In genomic region chr7:143073086-143073485, GRCm38 (mm10) we compare ENCODE assay signal across 9 mouse cellular contexts. TPM values are rescaled to one million over a fixed set of nuclear protein-coding genes. Genes with fewer than 3 reads are reported as not detected.
DNase-seq lines count a peak whose midpoint lies in the region; ATAC-seq and TF ChIP-seq lines count a peak whose summit lies in the region.
"Had no signal": no experiment of that assay in that cellular context is flagged by ENCODE, and none has a peak within 500 bp of the region (broad histone marks: within the 10 kb centered on the region; RNA-seq: fewer than 3 reads in every experiment).

No protein-coding gene starts in this region.

- H3K4me3 ChIP-seq in gastrocnemius, adult 2 months = no peak overlapping the region
- H3K4me3 ChIP-seq in lung, adult 2 months (replicated peaks; ENCODE audit: extremely low read depth, low read depth, low read length) = no peak overlapping the region
- H3K4me3 ChIP-seq in bone marrow macrophage, adult 2 months (ENCODE audit: insufficient read depth, low read length) = no peak overlapping the region
- H3K4me3 ChIP-seq in lung, postnatal 0 days (ENCODE audit: low read depth, low read length) = no peak overlapping the region
- H3K4me3 ChIP-seq: myocyte had no signal

- no peak for TF ChIP-seq POLR2A in lung, adult 2 months (IDR thresholded peaks at IDR 0.05; ENCODE audit: borderline replicate concordance, extremely low read depth, low read depth, low read length)
- TF ChIP-seq POLR2A in bone marrow macrophage, adult 2 months (IDR thresholded peaks at IDR 0.05; ENCODE audit: borderline replicate concordance, low read depth, low read length) = no peak

- H3K27me3 ChIP-seq in lung, postnatal 0 days (replicated peaks; ENCODE audit: insufficient read depth, low read length) = no peaks in the 10 kb centered on the region

- peaks cover 11% of the 10 kb centered on the region for H3K4me1 ChIP-seq in lung, adult 2 months (ENCODE audit: control insufficient read depth, insufficient read depth, low read length)
- H3K4me1 ChIP-seq in bone marrow macrophage, adult 2 months (ENCODE audit: control insufficient read depth, insufficient read depth, low read length) = peaks cover 4% of the 10 kb centered on the region; the same call in 1 of the 2 replicates
- peaks cover 16% of the 10 kb centered on the region; the same call in 1 of the 2 replicates for H3K4me1 ChIP-seq in lung, postnatal 0 days (ENCODE audit: insufficient read depth, low read depth, low read length)

- 62% methylated on average over 1 of the region's 1 CpGs for WGBS in lung, adult 2 months
- 67% methylated on average over 1 of the region's 1 CpGs for WGBS in lung, postnatal 0 days

- no peak overlapping the region for H3K27ac ChIP-seq in gastrocnemius, adult 2 months
- H3K27ac ChIP-seq in bone marrow macrophage, adult 2 months (ENCODE audit: insufficient read depth, low read depth, low read length) = no peak overlapping the region
- H3K27ac ChIP-seq in lung, postnatal 0 days (ENCODE audit: low read length) = no peak overlapping the region

- no peak for TF ChIP-seq EP300 in lung, postnatal 0 days (IDR thresholded peaks at IDR 0.05)

- no peak for DNase-seq in gastrocnemius, adult 2 months
- DNase-seq in gastrocnemius, adult 8-10 months (ENCODE audit: low spot score in 2 of 2) = no peak
- no peak for DNase-seq in lung, adult 2 months
- DNase-seq in lung, adult 18-20 months = no peak
- peak; percentile 58 for DNase-seq in lung, postnatal 0 days (ENCODE audit: low spot score)
- DNase-seq in thymus, postnatal 4 days = peak; percentile 68
- DNase-seq in adrenal gland, adult 2 months = no peak

- H3K36me3 ChIP-seq in lung, postnatal 0 days (ENCODE audit: insufficient read depth, low read length) = 0 out of 2 replicates have a peak, but pooled peaks cover under 1% of the 10 kb centered on the region

- H3K9me3 ChIP-seq in lung, postnatal 0 days (ENCODE audit: low read length) = no peaks in the 10 kb centered on the region

- intact Hi-C loops in gastrocnemius, adult 2 months (cut with DNase I) = no loop called here

- H3K4me2 ChIP-seq in lung, postnatal 0 days (replicated peaks; ENCODE audit: low read depth, low read length) = no peak overlapping the region

- TF ChIP-seq CTCF in gastrocnemius, adult 2 months (IDR thresholded peaks at IDR 0.05) = peak; percentile 64
- TF ChIP-seq CTCF in lung, adult 2 months (IDR thresholded peaks at IDR 0.05; ENCODE audit: insufficient read depth, low read length) = peak; percentile 26; the same call in 1 of the 2 replicates
- TF ChIP-seq CTCF in bone marrow macrophage, adult 2 months (IDR thresholded peaks at IDR 0.05; ENCODE audit: low read depth, low read length) = peak; percentile 25; the same call in 1 of the 2 replicates
- TF ChIP-seq CTCF in lung, postnatal 0 days (IDR thresholded peaks at IDR 0.05) = peak; percentile 79

- no peak overlapping the region for H3K9ac ChIP-seq in lung, postnatal 0 days (replicated peaks; ENCODE audit: low read depth)

- no peak for ATAC-seq in lung, postnatal 0 days

RNA-seq across cellular contexts. Expression of gene Tssc4, which starts 4.0 kb away (rescaled TPM):
- 1 to 10 TPM; 6.6 to 8.2 TPM for total RNA-seq in gastrocnemius, adult 2 months (2021)
- total RNA-seq in gastrocnemius, adult 8-10 months (2022) = 1 to 10 TPM; 7.1 to 8.3 (median 7.6) TPM
- 83.1 and 85.1 TPM in 2 replicates for polyA plus RNA-seq in lung, adult 2 months (2012; rRNA removed)
- 17.5 and 23.0 TPM in 2 replicates for polyA plus RNA-seq in bone marrow macrophage, adult 2 months (2012; ENCODE audit: insufficient read depth, insufficient read length, missing spikeins)
- 52.3 and 54.5 TPM in 2 replicates for polyA plus RNA-seq in lung, postnatal 0 days (2015; fragmentation: Nextera tagmentation; extraction: Ambion mirVana)
- total RNA-seq in adrenal gland, adult 2 months (2021) = 10 to 100 TPM; 23.3 to 30.9 TPM
- polyA plus RNA-seq in adrenal gland, adult 2 months (2012; rRNA removed) = 120 and 142 TPM in 2 replicates

RNA-seq across cellular contexts. Expression of gene Cd81, which starts 20.5 kb away (rescaled TPM):
- total RNA-seq in gastrocnemius, adult 2 months (2021) = 100 to 1,000 TPM; 100 to 129 TPM
- 100 to 1,000 TPM in 1 of 4 experiments, 10 to 100 TPM in 3; 85.0 to 103 (median 88.3) TPM for total RNA-seq in gastrocnemius, adult 8-10 months (2022)
- polyA plus RNA-seq in lung, adult 2 months (2012; rRNA removed) = 575 and 614 TPM in 2 replicates
- 314 and 321 TPM in 2 replicates for polyA plus RNA-seq in bone marrow macrophage, adult 2 months (2012; ENCODE audit: insufficient read depth, insufficient read length, missing spikeins)
- 724 and 747 TPM in 2 replicates for polyA plus RNA-seq in lung, postnatal 0 days (2015; fragmentation: Nextera tagmentation; extraction: Ambion mirVana)
- 100 to 1,000 TPM; 693 to 716 TPM for total RNA-seq in adrenal gland, adult 2 months (2021)
- polyA plus RNA-seq in adrenal gland, adult 2 months (2012; rRNA removed) = 3,024 and 3,201 TPM in 2 replicates

RNA-seq across cellular contexts. Expression of gene Trpm5, which starts 21.4 kb away (rescaled TPM):
- total RNA-seq in gastrocnemius, adult 2 months (2021) = not detected
- total RNA-seq in gastrocnemius, adult 8-10 months (2022) = not detected
- polyA plus RNA-seq in lung, adult 2 months (2012; rRNA removed) = 0.42 and 0.62 TPM in 2 replicates
- polyA plus RNA-seq in bone marrow macrophage, adult 2 months (2012; ENCODE audit: insufficient read depth, insufficient read length, missing spikeins) = not detected in 2 replicates
- polyA plus RNA-seq in lung, postnatal 0 days (2015; fragmentation: Nextera tagmentation; extraction: Ambion mirVana) = 0.65 and 0.72 TPM in 2 replicates
- total RNA-seq in adrenal gland, adult 2 months (2021) = under 1 TPM; 0.23 to 0.24 TPM
- polyA plus RNA-seq in adrenal gland, adult 2 months (2012; rRNA removed) = 0.40 and 0.48 TPM in 2 replicates

RNA-seq across cellular contexts. Expression of gene Kcnq1, which starts 33.1 kb away (rescaled TPM):
- under 1 TPM; 0.33 to 0.67 TPM for total RNA-seq in gastrocnemius, adult 2 months (2021)
- total RNA-seq in gastrocnemius, adult 8-10 months (2022) = under 1 TPM; 0.20 to 0.48 (median 0.34) TPM
- polyA plus RNA-seq in lung, adult 2 months (2012; rRNA removed) = 26.7 and 28.2 TPM in 2 replicates
- not detected in 2 replicates for polyA plus RNA-seq in bone marrow macrophage, adult 2 months (2012; ENCODE audit: insufficient read depth, insufficient read length, missing spikeins)
- 11.8 and 13.0 TPM in 2 replicates for polyA plus RNA-seq in lung, postnatal 0 days (2015; fragmentation: Nextera tagmentation; extraction: Ambion mirVana)
- 1 to 10 TPM; 1.9 to 4.1 TPM for total RNA-seq in adrenal gland, adult 2 months (2021)
- 14.2 and 17.2 TPM in 2 replicates for polyA plus RNA-seq in adrenal gland, adult 2 months (2012; rRNA removed)

Comparison
In these comparisons a context has a peak if more than half of its experiments do, and no peak if none do; other contexts are left out.
1. DNase-seq: peak in lung, postnatal 0 days (single experiment) and thymus, postnatal 4 days (single experiment); none in gastrocnemius, adult 2 months (single experiment), gastrocnemius, adult 8-10 months (0 of 2), lung, adult 2 months (single experiment), lung, adult 18-20 months (0 of 2) and adrenal gland, adult 2 months (single experiment).
2. CTCF ChIP-seq: peak in every context shown above with its lines; median percentile 79 in lung, postnatal 0 days; 64 in gastrocnemius, adult 2 months; 26 in lung, adult 2 months; 25 in bone marrow macrophage, adult 2 months.